Mouse (Mus musculus): ENCODE measurements at regions not wholly inside any gene's neighbourhood (a gene's known extent, or its start where the extent isn't known, plus 50 kb on each side); places are given as distances from the start of the nearest gene placed in this dataset.
"Not testable (repeated sequence)": the region's sequence is repeated elsewhere in the genome, so short reads cannot be mapped to it uniquely, and the experiment has no call there.

DNA sequence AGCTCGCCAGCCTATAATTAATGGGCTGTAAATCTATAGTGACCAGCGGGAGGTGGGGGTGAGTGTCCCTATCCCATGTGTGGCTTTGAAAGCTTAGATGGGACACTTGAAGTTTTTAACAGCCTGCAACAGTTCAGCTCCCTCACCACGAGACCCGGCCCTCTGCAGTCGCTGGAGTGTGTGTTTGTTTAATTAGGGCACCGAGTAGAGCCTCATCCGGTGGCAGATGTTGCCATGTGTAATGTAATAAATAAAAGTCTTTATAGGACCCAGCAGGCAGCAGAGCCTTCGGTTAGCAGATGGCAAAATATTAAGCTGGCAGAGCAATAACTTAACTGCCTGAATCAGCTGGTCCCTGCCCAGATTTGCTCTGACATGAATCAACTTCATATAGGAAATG lies 177.1 kb downstream of the Nucb2 start:
- DNase-seq, result peak; percentile 34

DNA sequence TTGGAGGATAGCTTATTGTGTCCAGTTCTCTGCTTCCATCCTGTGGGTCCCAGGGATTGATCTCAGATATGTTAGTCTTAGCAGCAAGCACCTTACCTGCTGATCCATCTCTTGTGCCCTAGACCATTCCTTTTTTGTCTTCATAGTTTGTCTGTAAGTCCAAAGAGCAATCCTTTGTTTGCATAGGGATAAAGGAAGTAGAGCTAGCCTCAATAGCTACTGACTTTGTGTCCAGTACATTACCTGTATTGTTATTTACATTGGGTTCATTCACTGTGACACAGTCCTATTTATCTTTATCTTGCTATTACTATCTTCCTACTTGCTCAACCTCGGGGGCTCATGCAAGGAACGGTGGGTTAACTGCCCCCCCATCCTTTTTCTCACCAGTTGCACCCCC lies 196.2 kb downstream of the Nucb2 start:
- no peak for DNase-seq

DNA sequence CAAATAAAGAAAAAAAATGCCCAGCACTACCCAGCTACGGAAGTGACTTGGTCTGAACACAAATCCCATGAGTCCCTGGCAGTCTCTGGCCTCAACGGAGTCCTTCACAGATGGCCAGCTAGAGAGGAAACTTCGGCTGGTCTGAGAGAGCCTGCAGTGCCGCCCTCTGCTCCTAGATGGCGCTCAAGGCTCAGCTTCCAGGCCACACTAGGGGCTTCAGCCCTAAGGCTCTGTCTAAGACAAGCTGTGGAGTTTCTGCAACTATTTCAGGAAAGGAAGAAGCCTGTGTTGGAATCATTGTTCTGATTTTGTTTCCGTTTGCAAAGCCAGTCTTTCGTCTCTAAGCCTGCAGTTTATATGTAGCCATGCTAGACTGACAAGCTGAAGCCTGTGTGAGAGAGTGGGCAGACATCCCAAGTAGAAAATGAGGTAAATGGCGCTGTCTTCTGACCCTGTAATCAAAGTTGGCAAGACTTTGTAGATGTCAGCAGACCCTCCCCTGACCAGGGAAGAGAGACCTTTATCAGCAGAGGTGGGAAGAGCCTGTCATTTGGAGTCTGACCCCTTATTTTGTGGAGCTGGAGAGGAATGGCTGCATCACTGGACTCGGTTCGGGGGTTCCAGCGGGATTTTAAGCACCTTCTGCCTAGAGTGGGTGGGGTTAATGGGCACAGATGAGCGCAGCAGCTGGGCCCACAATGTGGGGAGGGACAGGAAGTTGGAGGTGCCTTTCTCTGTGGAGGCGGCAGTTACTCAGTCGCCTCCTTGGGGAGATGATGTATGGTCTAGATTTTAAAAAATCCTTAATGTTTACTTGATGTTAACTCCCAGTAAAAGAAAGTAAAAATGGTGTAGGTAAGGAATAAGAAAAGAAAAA lies 197.5 kb downstream of the Nucb2 start:
- DNase-seq, result peak; percentile 72

DNA sequence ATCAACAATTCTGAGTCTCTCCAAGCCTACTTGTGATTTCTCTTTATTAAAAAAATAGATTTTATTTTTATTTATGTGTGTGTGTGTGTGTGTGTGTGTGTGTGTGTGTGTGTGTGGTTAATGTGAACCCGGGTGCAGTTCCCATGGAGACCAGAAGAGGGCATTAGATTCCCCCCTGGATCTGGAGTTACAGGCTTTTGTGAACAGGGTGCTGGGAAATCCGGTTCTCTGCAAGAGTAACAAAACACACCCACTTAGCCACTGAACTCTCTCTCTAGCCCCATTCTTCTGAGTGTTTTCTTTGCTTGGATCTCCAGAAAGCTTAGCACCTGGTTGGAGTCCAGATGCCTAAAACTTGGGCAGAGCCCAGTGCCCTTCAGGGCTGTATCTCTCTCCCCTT lies 198.4 kb downstream of the Nucb2 start:
- DNase-seq, result no peak

DNA sequence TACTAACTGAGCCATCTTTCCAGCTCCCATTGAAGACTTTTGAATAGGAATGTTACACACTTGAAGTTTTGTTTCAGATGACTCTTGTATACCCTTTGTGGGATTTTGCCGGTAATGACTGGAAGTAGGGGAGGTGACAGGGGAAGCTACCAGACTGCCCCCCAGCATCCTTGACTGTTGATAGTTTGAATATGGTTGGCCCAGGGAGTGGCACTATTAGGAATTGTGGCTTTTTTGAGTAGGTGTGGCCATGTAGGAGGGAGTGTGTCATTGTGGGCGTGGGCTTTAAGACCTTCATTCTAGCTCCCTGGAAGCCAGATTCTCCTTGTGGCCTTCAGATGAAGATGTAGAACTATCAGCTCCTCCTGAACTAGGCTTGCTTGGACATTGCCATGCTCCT lies 207.4 kb downstream of the Nucb2 start:
- no peak for DNase-seq

DNA sequence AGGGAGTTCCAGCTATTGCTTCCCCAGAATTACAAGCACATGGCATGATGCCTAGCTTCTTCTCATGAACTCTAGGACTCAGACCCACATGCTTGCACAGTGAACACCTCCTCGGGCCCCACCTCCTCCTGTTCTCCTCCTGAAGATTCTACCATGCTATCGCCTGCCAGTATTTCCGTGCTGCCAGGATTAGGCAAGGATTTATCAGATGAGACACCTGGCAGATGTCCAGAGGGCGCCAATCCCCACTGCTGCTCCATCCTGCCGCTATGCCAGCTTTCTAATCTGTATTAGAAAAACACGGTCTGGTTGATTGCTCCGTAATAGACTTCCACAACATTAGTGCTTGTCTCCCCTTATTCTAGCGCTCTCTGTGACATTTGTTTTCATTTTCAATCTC lies 209.0 kb downstream of the Nucb2 start:
- DNase-seq, result peak; percentile 18

DNA sequence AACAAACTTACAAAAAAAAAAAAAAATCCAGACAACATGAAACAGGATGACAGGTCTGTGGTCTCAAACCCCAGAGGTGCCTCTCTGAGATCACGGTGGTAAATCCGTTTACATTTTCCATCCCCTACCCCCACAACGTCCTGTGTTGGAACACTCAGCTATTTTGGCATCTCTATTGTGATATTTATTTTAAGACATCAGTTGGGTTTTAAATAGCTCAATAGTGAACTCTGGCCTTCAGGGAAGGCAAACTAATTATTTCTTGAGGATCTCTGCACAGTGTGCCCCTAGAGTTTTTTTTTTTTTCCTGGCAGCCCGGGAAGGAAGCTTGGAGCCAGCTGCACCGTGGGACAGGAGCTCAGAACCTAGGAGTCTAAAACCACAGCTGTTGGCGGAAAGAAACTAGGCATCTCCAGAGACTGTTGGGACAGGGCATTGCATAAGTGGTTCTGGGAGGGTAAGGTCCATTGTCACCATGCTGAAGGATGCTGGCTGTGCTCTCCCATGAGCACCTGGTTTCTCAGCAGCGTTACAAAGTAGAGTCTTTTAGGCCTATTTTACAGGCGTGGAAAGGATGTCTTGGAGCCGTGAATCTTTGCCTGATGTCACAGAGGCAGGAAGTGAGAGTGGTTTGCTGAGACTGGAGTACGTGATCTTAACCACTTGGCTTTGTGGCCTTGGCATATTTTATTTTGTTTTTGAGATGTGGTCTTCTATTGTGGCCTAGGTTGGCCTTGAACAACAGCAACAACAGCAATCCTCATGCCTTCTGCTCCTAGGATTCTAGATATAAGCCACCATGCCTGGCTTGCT lies 211.3 kb downstream of the Nucb2 start:
- DNase-seq, result no peak

DNA sequence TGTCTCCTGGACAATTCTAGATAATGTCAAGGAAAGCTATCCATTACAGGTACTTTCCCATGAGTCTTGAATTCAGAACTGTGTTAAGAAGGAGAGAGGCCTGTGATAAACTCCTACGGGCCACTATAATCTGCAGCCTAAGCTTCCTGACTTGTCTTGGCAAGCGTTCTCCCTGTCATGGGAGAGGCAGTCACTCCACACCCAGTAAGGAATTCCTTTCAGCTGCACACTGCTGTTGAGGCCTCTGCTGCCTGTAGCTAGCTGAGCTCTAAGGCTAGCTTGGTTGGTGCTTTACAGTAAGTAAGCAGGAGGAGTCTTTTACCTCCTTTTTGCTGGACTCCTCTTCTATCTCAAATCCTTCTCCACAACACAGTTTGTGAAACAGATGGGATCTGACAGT lies 224.2 kb downstream of the Nucb2 start:
- DNase-seq, result no peak

DNA sequence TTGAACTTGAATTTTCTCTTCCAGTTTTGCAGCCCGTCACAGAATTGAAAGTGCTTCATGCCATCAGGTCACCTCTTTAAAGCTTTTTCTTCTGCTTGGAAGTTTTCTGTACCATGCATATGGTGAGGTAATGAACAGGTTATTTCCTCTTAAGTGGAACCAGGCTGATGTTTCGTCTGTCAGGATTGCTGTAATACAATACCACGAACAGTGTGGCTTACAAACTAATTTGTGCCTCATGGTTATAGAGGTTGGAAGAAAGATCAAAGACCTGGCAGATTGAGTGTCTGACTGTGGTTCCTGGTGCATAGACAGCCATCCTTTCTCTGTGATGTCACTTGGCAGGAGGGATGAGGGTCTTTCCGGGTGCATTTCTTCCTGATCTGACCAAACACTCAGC lies 225.6 kb downstream of the Nucb2 start:
- DNase-seq, result no peak

DNA sequence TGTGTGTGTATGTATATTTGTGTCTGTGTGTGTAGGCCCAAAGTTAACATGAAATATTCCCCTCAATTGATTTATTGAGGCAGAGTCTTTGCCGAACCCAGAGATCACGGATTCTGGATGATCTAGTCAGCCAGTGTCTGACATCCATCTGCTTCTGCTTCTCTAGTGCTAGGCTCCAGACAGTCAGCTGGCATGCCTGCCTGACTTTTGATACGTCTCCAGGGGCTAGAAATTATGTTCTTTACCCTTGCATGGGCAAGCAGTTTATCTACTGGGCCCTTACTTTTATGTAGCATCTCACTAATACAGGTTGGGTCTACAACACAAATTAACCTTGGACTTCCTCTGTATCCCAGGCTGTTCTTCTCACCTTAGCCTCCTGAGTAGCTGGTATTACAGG lies 231.5 kb downstream of the Nucb2 start:
- no peak for DNase-seq

DNA sequence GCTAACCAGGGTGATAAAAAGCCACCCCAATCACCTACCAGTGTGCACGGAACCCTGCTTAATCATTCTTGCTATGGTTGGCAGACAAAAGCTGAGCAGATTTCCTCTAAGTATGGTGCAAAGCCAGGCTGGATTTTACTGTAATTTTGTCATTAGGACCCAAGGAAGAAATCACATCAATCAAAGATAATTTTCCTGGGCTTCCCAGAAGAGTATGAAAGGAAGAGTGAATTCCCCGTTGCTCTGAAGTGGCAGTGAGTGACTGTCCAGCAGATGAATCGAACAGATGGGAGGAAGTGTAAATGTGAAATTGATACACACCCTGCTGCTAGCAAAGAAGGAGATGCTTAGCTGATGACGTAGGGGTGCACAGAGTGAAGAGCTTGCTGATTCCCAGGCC lies 232.2 kb downstream of the Nucb2 start:
- peak; percentile 9 for DNase-seq

DNA sequence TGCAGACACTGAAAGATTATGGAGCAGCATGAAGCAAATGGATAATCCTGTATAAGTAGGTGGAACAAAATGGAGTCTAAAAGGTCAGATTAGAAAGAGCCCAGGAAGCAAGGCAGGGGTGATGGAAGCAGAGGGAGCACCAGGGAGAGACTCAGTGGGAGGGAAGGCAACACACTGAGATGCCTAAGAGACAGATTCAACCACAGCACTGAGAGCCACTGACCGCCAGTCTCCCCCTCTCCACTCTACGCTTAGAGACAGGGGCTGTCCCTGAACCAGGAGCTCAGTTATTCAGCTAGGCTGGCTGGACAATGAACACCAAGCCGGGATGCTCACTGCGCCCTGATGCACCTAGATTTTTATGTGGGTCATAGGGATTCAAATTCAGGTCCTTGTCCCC lies 233.8 kb downstream of the Nucb2 start:
- no peak for DNase-seq

DNA sequence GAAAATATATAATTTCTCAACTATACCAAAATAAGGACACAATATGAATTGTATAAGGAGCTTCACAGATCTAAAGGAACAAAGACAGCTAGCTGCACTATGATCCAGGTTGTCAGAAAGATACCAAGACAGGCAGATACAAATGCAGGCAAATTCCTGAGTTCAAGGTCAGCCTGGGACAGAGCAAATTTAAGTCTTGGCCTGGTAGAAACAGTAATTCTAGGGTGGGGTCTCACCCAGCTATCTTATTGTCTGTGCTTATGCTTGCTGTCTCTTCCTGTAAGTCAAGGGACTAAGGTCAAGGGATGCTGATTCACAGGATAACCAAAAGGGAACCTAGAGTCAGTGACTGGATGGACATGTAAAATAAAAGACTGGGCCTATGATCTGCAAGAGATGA lies 250.4 kb downstream of the Nucb2 start:
- no peak for DNase-seq

DNA sequence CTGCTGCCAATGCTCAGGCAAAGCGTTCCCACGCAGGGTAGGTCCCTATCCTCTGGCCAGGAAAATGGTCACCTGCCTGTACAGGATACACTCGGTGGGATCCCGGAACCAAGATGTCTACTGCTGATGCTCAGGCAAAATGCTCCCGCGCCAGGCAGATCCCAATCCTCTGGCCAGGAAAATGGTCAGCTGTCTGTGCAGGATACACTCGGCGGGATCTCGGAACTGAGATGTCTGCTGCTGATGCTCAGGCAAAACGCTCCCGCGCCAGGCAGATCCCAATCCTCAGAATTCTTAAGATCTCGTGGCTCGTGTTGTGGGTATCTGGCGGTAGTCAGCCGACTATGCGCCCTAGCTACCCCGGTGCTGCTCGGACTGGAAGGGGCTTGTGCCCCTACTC lies 288.0 kb downstream of the Nucb2 start:
- DNase-seq, result not testable (repeated sequence)

DNA sequence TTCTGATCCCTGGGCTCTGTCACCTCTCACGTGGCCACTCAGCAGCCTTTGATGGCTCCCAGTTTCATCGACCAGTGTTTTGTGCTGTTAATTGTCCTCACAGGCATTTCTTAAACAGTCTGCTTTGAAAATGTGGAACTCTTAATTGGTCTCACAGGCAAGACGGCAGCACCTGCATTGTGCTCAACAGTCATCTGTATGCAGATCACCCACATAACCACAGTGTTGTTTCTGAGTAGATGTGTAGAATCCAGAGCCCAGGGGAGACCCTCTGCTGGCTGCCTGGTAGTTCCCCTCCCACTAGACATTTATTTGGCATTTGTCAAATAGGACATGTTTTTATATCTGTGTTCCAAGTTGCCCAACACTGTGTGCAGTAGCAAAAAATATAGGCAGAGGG lies 304.3 kb downstream of the Nucb2 start:
- no peak for DNase-seq

DNA sequence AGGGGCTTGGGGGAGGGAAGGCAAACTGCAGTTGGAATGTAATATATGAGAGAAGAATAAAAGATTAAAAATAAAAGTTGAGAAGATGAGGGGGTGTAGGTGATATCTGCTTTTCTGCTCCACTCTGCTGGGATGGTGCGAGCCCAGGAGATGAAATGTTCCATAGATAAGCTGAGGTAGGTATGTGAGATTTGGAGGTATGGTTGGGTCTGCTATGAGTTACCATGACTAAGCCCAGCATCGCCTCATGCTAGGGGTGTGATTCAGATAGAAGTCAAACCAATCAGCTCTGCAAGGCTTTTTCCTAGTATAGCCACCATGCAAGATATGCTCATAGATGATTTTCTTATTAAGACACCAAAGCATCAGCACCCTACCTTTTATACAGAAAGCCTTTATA lies 312.3 kb downstream of the Nucb2 start:
- DNase-seq, result no peak

DNA sequence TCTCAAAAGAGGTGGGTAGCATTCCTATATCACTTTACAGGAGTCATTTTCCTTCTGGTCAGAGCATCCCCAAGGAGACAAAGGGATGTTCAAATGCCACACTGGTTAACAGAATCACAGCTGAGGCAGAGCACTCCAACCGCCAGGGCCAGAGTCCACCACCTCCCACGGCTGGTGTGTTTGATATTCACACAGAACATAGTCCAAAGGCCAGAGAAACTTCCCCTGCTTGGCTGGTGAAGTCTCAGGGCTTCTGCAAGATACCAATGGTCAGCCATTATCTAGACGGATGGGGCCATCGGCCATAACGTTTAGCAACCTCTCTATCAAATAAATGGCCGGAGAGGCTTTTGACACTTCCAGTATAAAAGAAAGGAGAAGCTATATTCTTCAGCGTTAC lies 313.8 kb downstream of the Nucb2 start:
- no peak for DNase-seq

DNA sequence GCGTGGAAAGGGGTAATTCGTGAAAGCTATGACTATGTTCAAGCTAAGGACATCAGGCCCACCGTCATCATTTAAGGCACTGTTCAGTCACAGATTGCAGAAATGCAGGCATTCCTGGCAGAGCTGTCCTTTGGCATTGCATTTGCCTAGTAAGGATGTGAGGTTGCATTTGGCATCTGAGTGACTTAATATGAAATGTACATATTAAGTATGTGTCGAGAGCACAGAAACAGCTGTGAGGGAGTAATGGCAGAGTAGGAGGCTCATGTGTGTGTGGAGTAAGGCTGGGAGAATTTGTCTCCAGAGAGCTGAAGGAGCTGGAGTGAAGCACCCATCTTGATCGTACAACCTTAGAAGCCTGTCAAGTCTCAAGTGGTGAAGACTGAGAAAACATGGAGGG lies 316.4 kb downstream of the Nucb2 start:
- peak; percentile 13 for DNase-seq

DNA sequence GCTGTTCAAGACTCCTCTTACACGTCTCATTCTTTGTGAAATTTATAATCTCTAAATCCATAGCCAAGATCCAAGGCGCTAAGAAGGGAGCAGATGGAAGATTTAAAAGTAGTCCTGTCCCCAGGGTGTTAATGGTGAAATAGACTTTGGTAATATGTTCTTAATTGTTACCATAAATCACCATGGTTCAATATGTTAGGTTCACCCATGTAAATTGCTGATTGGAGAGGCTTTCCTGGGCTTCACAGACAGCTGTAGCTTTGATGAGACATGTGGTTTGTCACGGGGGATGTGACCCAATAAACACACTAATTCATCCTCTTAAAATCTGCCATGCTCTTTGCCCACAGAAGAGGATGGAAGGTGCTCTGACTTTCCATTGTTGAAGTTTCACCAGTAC lies 338.7 kb downstream of the Nucb2 start:
- no peak for DNase-seq

DNA sequence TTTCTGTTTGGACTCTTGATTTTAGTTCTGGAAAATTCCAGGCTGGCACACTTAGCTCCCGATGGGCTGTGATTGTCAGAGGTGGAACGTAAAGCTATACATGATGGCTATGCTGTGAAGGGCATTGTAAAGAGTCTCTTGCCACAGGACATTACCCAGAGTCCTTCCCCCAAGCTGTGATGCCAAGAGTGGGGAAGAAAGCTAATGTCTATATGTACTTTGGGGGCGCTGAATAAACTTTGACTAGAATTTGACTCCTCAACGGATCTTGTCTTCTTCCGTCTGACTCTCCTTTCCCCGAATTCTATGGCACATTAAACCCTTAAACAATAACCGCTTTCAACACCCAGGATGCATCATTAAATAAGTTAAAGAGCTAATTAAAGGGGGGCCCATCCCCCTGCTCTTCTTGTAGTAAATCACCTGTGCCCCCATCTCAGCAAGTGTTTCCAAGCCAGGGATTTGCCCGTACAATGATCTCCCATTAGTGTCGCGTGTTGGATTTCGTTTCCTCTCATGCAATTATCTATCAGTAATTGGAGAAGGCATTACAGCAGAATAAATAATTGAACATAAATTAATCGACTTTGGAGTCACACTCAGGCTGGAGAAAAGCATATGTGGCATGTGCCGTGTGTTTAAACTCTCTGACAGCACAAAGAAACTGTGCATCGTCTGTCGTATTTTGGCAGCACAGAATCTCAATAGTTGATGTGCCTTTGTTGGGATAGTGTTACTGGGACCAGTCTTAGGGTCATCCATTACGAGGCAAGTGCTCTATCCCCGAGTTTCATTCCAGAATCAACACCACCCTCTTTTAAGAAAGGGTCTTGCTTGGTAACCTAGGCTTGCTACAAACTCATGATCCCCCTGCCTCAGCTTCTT lies 343.9 kb downstream of the Nucb2 start:
- no peak for DNase-seq

DNA sequence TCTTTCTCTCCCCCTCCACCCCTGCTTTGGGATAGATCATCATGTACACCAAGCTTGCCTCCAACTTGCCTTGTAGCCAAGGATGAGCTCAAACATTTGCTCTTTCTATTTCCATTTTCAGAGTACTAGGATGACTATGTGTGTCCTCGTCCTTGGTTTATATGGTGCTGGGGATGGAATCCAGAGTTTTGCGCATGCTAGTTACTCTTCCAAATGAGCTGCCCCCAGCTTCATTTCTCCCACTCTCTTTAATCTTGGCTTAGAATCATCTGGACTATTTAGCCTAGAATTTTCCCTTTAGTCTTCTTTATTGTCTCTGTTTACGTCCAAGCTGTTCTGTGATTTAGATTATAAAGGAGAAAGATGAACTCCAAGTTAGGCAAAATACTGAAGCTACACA lies 349.2 kb downstream of the Nucb2 start:
- DNase-seq, result peak; percentile 22

DNA sequence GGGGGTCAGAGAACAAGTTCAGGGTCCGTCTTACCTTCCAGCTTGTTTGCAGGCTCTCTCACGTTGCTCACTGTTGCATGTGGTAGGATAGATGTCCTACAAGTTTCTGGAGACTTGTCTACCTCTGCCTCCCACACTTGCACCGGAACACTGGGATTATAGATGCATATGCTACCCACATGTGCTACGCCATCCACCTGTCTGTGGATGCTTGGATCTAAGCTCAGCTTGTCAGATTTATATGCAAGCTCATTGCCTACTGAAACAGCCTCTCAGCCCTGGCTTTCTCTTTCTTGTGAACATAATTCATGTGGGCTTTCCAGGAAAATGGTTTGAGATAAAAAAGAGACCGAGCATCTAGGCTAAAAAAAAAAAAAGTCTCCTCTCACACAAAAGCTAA lies 353.0 kb downstream of the Nucb2 start:
- DNase-seq, result peak; percentile 41

DNA sequence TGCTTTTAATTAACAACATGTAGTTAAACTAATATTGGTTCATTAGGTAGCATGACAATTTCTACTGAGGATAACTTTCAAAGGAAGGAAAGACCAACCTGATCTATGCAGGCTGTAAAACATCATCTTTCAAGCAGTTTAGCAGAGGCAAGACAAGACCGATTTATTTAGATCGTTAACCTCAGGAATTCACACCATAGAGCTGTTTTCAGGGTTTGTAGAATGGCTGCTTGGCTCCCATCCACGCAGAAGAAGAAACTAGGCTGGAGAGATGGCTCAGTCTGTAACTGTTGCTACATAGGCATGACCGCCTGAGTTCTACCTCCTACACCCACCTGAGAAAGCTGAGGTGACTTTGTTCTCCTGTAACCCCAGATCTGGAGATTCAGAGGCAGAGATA lies 353.6 kb downstream of the Nucb2 start:
- no peak for DNase-seq

Measured in layer of hippocampus, adult 9-11 months (tissue).